Comparison of ENCODE assay signal across 11 mouse cellular contexts in genomic region chr5:18137450-18138061, GRCm38 (mm10).
DNase-seq lines count a peak whose midpoint lies in the region; TF ChIP-seq lines count a peak whose summit lies in the region.
"Had no signal": no experiment of that assay in that cellular context is flagged by ENCODE, and none has a peak within 500 bp of the region (broad histone marks: within the 10 kb centered on the region; RNA-seq: fewer than 3 reads in every experiment).

No protein-coding gene starts in this region.

- H3K36me3 ChIP-seq in C2C12 (ENCODE audit: control insufficient read depth, insufficient read depth), result no peaks in the 10 kb centered on the region

- H3K27me3 ChIP-seq in C2C12 (ENCODE audit: control insufficient read depth, insufficient read depth, insufficient read length), result no peaks in the 10 kb centered on the region

- H3K27ac ChIP-seq in embryonic fibroblast, embryonic 13.5 days (ENCODE audit: insufficient read depth, low read length), result peak overlapping the region; percentile 38; the same call in 1 of the 2 replicates
- H3K27ac ChIP-seq: kidney, postnatal 0 days had no signal

- intact Hi-C loops in left cerebral cortex, postnatal 14 days (cut with DNase I), result no loop called here
- intact Hi-C loops in gastrocnemius, postnatal 36 days (cut with DNase I), result no loop called here

- no peaks in the 10 kb centered on the region for H3K79me3 ChIP-seq in C2C12 (ENCODE audit: low read depth)

- TF ChIP-seq CTCF in C2C12 (IDR thresholded peaks at IDR 0.05; ENCODE audit: control insufficient read depth, insufficient read depth, insufficient read length), result no peak
- TF ChIP-seq CTCF in embryonic fibroblast, embryonic 13.5 days (IDR thresholded peaks at IDR 0.05; ENCODE audit: borderline replicate concordance, insufficient read depth, low read length), result no peak

- H3K4me1 ChIP-seq in embryonic fibroblast, embryonic 13.5 days (ENCODE audit: control insufficient read depth, insufficient read depth, low read length), result peaks cover 11% of the 10 kb centered on the region

- no peak overlapping the region for H3ac ChIP-seq in C2C12 (ENCODE audit: control insufficient read depth, insufficient read length, low read depth)

- DNase-seq in kidney, adult 9 months, result peak; percentile 24
- no peak for DNase-seq in kidney, postnatal 10 days
- peak; percentile 27 to 36 for DNase-seq in left cerebral cortex, postnatal 14 days (ENCODE audit: low spot score in 2 of 2)
- no peak for DNase-seq in adrenal gland, postnatal 14 days
- no peak for DNase-seq in thymus, postnatal 14 days
- no peak for DNase-seq in gastrocnemius, postnatal 36 days
- DNase-seq: cerebellum, postnatal 10 days; heart, postnatal 10 days had no signal

- H3K79me2 ChIP-seq in C2C12 (ENCODE audit: control insufficient read depth, insufficient read depth), result no peaks in the 10 kb centered on the region

- no peak for TF ChIP-seq POLR2A in embryonic fibroblast, embryonic 13.5 days (IDR thresholded peaks at IDR 0.05; ENCODE audit: low read depth, low read length)

- H3K4me3 ChIP-seq in C2C12 (ENCODE audit: insufficient read depth, poor library complexity, severe bottlenecking), result no peak overlapping the region
- H3K4me3 ChIP-seq in embryonic fibroblast, embryonic 13.5 days (ENCODE audit: insufficient read depth, low read length), result no peak overlapping the region

TF ChIP-seq in C2C12, 6 proteins besides CTCF, POLR2A, EP300 and RAD21:
- no peak for TF ChIP-seq USF1 (IDR thresholded peaks at IDR 0.05; ENCODE audit: low read depth)
- TF ChIP-seq MYOD1 (IDR thresholded peaks at IDR 0.05; ENCODE audit: control insufficient read depth, insufficient read length, low read depth), result peak; percentile 56

Comparison
In these comparisons a context has a peak if more than half of its experiments do, and no peak if none do; other contexts are left out.
1. DNase-seq: peak in kidney, adult 9 months (single experiment) and left cerebral cortex, postnatal 14 days (2 of 2); none in kidney, postnatal 10 days (single experiment), adrenal gland, postnatal 14 days (single experiment), thymus, postnatal 14 days (single experiment) and gastrocnemius, postnatal 36 days (0 of 2).